Mouse (Mus musculus) adrenal gland, postnatal 10 days (tissue): ENCODE data around the gene Cct4. TPM values are rescaled to one million over a fixed set of nuclear protein-coding genes. Genes with fewer than 3 reads are reported as not detected.

ENCODE experiments used
- DNase-seq: peaks from one replicate; pipeline ENCODE4 v3.0.0; 2021; ENCODE audit warnings: mixed read lengths
- total RNA-seq, 2 experiments: library from RNA; stranded (reverse); gene quantifications; 2 replicates each; pipeline ENCODE4 v1.2.3; 2021

The Cct4 gene
- total RNA-seq, 2 experiments from 2014 or later = 175 to 185 TPM

- DNase-seq = no peak
Observed at GRCm38 (mm10) chr11:23047252-23047651, 56.9 kb downstream of the Cct4 start.

DNA sequence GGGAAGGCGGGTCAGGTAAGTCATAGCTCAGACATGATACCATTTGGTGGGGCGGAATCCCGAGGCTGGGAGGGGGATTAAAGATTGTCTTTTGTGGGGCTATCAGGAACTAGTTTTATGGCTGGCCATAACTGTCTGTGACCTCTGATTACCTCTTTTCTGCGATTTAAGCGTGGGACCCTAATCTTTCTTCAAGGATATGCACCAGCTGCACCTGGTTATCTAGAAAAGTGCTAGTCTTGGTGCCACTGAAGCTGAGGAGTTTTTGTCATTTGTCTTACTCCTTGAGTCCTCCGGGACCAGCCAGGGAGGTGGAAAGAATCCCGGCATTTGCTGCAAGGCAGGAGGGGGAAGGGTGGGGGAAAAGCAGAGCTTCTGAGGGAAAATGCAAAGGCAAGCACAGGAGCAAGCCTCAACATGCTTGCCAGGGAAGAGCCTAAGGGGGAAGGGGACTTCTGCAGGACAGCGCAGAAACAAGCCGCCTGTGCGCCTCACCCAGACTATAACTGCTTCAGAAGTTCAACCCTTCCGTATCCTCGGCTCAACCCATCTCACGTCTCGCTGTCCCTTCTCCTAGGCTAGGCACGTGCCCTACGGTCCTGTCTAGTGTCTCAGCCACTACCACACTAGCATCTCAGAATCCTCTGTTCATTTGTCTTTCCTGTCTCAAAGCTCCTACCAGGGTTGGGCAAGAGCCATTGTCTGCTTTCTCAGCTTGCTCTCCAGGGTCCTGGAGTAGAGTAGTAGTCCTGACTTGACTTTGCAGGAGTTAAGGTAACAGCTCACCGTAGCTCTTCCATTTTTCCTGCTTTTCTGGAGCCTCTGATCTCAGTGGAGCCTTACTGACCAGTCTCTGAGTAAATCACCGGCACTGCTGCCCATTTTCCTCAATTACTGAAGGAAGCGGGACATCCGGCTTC is 57.6 kb downstream of the Cct4 start:
- DNase-seq = no peak

GRCm38 (mm10) chr11:23049642-23050041 is 59.3 kb downstream of the Cct4 start:
- DNase-seq = no peak

DNA sequence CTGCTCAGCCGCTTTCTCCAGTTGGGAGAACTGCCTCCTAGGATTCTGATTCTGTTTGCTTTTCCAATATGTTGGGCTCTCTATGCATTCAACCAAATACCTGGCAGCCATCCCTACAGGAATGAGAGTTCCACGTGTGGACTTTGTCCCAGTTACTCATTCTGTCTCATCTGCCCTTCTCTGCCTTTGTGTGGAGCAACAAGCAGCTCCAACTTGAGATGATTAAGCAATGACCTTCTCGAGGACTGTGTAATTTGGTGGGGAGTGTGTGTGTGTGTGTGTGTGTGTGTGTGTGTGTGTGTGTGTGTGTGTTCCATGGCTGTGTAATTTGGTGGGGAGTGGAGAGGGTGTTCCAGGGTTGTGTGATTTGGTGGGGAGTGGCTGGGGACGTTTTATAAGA is 62.0 kb downstream of the Cct4 start:
- DNase-seq = peak; percentile 37

Other genes starting within 250 kb of the Cct4 start
- 10 to 100 TPM; 30.1 to 36.3 TPM for gene B3gnt2, start 129.6 kb upstream of the Cct4 start, total RNA-seq
- 10 to 100 TPM; 15.3 to 18.9 TPM for gene Zrsr1, start 18.5 kb upstream of the Cct4 start, total RNA-seq
- gene Gm28048, start 8.4 kb upstream of the Cct4 start, total RNA-seq = 10 to 100 TPM; 27.1 to 33.0 TPM
- 100 to 1,000 TPM; 128 to 134 TPM for gene Commd1, start 8.1 kb upstream of the Cct4 start, total RNA-seq
- gene Fam161a, start 17.0 kb downstream of the Cct4 start, total RNA-seq = 10 to 100 TPM; 16.2 to 28.9 TPM